Mouse (Mus musculus) heart, adult 8-10 months (tissue): ENCODE measurements around the gene Setd7. TPM values are rescaled to one million over a fixed set of nuclear protein-coding genes. Genes with fewer than 3 reads are reported as not detected.

Source experiments
- DNase-seq: peaks from one replicate; pipeline ENCODE4 v3.0.0; 2022; ENCODE audit warnings: low spot score
- total RNA-seq, 4 experiments: library from RNA; stranded (reverse); gene quantifications; 2 replicates each; pipeline ENCODE4 v1.2.4; 2022

Gene Setd7
- total RNA-seq, 4 experiments from 2014 or later, result 55.6 to 68.3 (median 59.1) TPM

GRCm38 (mm10) chr3:51475706-51476105 lies 85.0 kb downstream of the Setd7 start:
- no peak for DNase-seq

GRCm38 (mm10) chr3:51468530-51468929 lies 92.1 kb downstream of the Setd7 start:
- no peak for DNase-seq

Other genes with a start within 250 kb of the Setd7 start
- gene Elf2, start 220.2 kb downstream of the Setd7 start, total RNA-seq, result 10 to 100 TPM; 40.6 to 52.9 (median 50.9) TPM
- under 1 TPM; 0.22 to 0.37 (median 0.26) TPM for gene Mgarp, start 164.1 kb downstream of the Setd7 start, total RNA-seq
- 1,000 to 10,000 TPM; 1,660 to 1,731 (median 1,722) TPM for gene Ndufc1, start 151.9 kb downstream of the Setd7 start, total RNA-seq
- gene Naa15, start 145.7 kb downstream of the Setd7 start, total RNA-seq, result 10 to 100 TPM; 44.6 to 56.5 (median 48.1) TPM
- 10 to 100 TPM in 2 of 4 experiments, 1 to 10 TPM in 2; 9.7 to 10.2 (median 10.0) TPM for gene Rab33b, start 77.0 kb downstream of the Setd7 start, total RNA-seq
- gene Mgst2, start 99.5 kb upstream of the Setd7 start, total RNA-seq, result 1 to 10 TPM in 1 of 4 experiments, under 1 TPM in 2, not detected in 1; 0.38 to 1.5 (median 0.90) TPM